Mouse (Mus musculus) embryonic facial prominence, embryonic 15.5 days (tissue): ENCODE data around the gene Map3k3. TPM values are rescaled to one million over a fixed set of nuclear protein-coding genes. Genes with fewer than 3 reads are reported as not detected.
"Not testable (repeated sequence)": the region's sequence is repeated elsewhere in the genome, so short reads cannot be mapped to it uniquely, and the experiment has no call there.

Experiments used
- ATAC-seq: fragments of 200-750 bp; cut with Nextera tagmentation; 2 replicates; pipeline ENCODE4 v1.8.0; 2017; ENCODE audit warnings: low read depth, moderate TSS enrichment; ENCODE audit not compliant: insufficient number of reproducible peaks, low FRiP score, low TSS enrichment
- H3K27ac ChIP-seq: fragments of 300-500 bp; sonication (generic); replicated peaks from 2 replicates; pipeline ENCODE4 v1.5.1; 2015; ENCODE audit warnings: mild to moderate bottlenecking, inconsistent platforms
- H3K27me3 ChIP-seq: fragments of 300-500 bp; sonication (generic); 2 replicates; pipeline ENCODE4 v1.6.1; 2015; ENCODE audit warnings: inconsistent platforms
- H3K36me3 ChIP-seq: fragments of 300-500 bp; sonication (generic); 2 replicates; pipeline ENCODE4 v1.6.1; 2015; ENCODE audit warnings: mild to moderate bottlenecking, inconsistent platforms
- H3K4me1 ChIP-seq: fragments of 300-500 bp; sonication (generic); 2 replicates; pipeline ENCODE4 v1.6.1; 2015; ENCODE audit warnings: inconsistent platforms
- H3K4me2 ChIP-seq: fragments of 300-500 bp; sonication (generic); replicated peaks from 2 replicates; pipeline ENCODE4 v1.6.1; 2015; ENCODE audit warnings: mild to moderate bottlenecking, inconsistent platforms
- H3K4me3 ChIP-seq: fragments of 300-500 bp; sonication (generic); replicated peaks from 2 replicates; pipeline ENCODE4 v1.5.1; 2015; ENCODE audit warnings: mild to moderate bottlenecking, inconsistent platforms
- H3K9ac ChIP-seq: fragments of 300-500 bp; sonication (generic); 2 replicates; pipeline ENCODE4 v1.6.1; 2015; ENCODE audit warnings: inconsistent platforms
- H3K9me3 ChIP-seq: fragments of 300-500 bp; sonication (generic); replicated peaks from 2 replicates; pipeline ENCODE4 v1.6.1; 2016; ENCODE audit warnings: inconsistent platforms
- WGBS: fragments of 180-500 bp; shearing (Covaris S2); methylation state at CpG from one replicate; pipeline ENCODE4 v1.1.7; 2015; 5-methylcytosine and 5-hydroxymethylcytosine counted together
- polyA plus RNA-seq: library from polyadenylated mRNA; unstranded; fragments of >200 nt; fragmentation: Nextera tagmentation; extraction: Ambion mirVana; gene quantifications from 2 replicates; pipeline ENCODE4 v1.2.1, GENCODE M21; 2015

The Map3k3 gene
- polyA plus RNA-seq, 1 experiment from 2014 or later: 27.5 TPM

DNA sequence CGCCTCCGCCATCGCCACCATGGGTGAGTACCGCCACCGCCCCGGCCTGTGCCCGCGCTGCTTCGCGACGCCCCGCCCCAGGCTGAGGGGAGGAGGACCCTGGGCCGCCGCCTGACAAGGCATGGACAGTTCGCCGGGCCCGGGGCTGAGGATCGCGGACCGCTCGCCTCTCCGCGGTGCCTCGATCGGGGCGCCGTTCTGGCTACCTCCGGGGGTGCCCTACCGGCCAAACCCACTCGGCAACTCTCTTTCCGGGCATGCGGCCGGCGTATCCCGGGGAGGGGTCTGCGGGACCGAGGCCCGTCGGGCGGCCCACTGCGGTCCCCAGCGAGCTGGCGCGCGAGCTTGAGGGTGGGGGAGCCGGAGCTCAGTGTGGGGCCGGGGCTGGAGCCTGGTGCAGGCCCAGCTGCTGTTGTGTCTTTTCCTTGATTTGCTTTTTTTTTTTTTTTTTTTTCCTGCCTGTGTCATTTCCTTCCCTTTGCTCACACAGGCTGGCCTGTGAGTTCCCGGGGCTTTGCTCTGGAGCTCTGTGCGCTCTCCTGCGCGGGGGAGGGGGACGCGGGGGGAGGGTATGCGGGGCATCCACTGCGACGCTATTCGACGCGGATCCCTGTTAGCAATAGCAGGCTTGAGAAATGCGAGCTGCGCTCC is 623 bp downstream of the Map3k3 start:
- H3K9ac ChIP-seq: peak overlapping the region; percentile 94
- WGBS: under 1% methylated on average over 61 of the region's 61 CpGs
- H3K36me3 ChIP-seq: no peaks in the 10 kb centered on the region
- ATAC-seq: peak; percentile 67
- H3K4me3 ChIP-seq: peak overlapping the region; percentile 98
- H3K4me2 ChIP-seq: peak overlapping the region; percentile 54
- H3K27me3 ChIP-seq: no peaks in the 10 kb centered on the region
- peaks cover 12% of the 10 kb centered on the region for H3K4me1 ChIP-seq
- H3K9me3 ChIP-seq: no peaks in the 10 kb centered on the region
- peak overlapping the region; percentile 99 for H3K27ac ChIP-seq

DNA sequence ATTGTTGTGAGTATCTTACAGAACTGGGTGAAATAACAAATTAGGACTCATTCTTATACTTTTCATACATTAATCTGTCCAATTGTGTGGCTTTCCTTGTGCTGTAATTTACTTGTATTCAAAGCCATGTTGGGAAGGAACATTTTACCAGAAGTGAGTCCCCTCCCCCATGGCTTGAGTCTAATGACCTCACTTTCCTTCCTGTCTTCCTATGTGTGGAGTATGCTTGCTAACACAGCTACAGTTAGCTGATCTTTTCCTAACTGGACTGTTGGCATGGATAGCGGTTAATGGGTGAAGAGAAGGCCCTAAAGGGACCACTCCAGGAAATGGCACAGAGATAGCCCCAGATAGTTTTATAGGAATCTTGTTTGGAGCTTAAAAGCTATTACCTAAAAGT is 13.8 kb downstream of the Map3k3 start:
- no peak for ATAC-seq
- no peak overlapping the region for H3K4me3 ChIP-seq
- no peak overlapping the region for H3K4me2 ChIP-seq
- no peaks in the 10 kb centered on the region for H3K4me1 ChIP-seq
- H3K9ac ChIP-seq: no peak overlapping the region
- WGBS: 88% methylated on average over 1 of the region's 1 CpGs
- no peaks in the 10 kb centered on the region for H3K27me3 ChIP-seq
- no peaks in the 10 kb centered on the region for H3K9me3 ChIP-seq
- H3K36me3 ChIP-seq: no peaks in the 10 kb centered on the region
- no peak overlapping the region for H3K27ac ChIP-seq

DNA sequence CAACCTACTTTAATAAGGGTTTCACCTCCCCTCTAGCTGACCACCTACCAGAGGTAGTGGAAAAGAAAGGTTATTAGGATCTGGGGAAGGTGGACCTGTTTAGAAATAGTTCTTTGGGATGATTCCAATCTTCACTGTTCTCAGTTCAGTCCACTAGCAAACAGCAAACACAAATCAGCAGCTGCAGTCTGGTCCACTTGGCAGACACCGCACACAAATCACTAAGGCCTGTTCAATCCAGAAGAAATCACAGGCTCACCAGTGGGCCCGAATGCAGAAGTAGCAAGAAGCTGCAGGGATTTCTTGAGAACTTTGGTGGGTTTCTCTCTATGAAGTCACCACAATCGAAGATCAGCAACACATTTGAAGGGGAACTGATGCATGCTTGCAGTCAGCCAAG is 18.5 kb downstream of the Map3k3 start:
- no peak overlapping the region for H3K27ac ChIP-seq
- no peaks in the 10 kb centered on the region for H3K27me3 ChIP-seq
- no peaks in the 10 kb centered on the region for H3K4me1 ChIP-seq
- ATAC-seq: no peak
- H3K9ac ChIP-seq: no peak overlapping the region
- 73% methylated on average over 3 of the region's 3 CpGs for WGBS
- H3K4me2 ChIP-seq: no peak overlapping the region
- no peaks in the 10 kb centered on the region for H3K9me3 ChIP-seq
- H3K36me3 ChIP-seq: no peaks in the 10 kb centered on the region
- H3K4me3 ChIP-seq: no peak overlapping the region

DNA sequence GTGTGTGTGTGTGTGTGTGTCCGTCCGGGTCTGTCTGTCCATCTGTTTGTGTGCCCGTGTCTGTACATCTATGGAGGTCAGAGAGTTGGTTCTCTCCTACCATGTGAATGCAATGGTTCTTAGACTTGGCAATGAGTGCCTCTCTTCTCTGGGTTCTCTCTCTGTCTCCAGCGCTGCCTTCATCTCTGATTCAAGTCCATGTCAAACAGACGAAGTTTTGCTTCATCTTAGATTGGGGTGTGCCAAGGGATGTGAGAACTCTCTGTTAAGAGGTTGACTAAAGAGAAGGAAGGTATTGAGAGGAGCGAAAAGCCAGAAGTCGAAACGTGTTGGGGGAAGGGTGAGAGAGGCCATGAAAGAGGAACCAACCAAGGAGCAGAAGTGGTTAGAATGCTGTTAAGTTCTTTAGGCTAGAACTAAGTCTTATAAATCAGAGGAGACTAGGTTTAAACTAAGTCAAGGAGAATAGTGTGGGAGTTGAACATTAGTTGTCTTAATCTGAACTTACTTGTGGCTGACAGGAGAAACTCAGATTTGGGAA is 21.7 kb downstream of the Map3k3 start:
- no peak for ATAC-seq
- Histone ChIP-seq H3K27ac (no peak overlapping the region), H3K9ac (no peak overlapping the region), H3K36me3 (0 out of 2 replicates have a peak, but pooled peaks cover 9% of the 10 kb centered on the region), H3K9me3 (no peaks in the 10 kb centered on the region), H3K4me2 (no peak overlapping the region), H3K4me3 (no peak overlapping the region), H3K27me3 (no peaks in the 10 kb centered on the region), H3K4me1 (no peaks in the 10 kb centered on the region)
- WGBS: 81% methylated on average over 8 of the region's 8 CpGs

DNA sequence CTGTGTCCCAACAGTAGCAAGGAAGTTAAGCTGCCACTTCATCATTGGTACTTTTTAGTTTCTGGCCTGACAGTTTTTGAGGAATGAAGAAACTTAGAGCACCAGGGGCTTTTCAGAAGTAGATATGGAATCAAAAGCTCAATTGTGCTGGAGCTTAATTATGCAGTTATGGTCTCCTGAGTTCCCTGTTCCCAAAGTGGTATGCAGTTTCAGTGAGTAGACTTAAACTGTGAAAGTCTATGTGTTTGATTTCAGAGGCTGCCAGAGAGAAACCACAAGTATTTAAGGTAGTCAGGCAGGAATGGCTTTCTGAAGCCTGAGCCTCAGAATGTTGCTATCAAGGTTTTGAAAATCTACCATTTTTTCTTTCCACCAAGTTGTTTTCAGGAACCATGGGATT is 27.3 kb downstream of the Map3k3 start:
- no peak overlapping the region for H3K4me3 ChIP-seq
- no peaks in the 10 kb centered on the region for H3K9me3 ChIP-seq
- peak overlapping the region; percentile 35; the same call in 1 of the 2 replicates for H3K27ac ChIP-seq
- no peaks in the 10 kb centered on the region for H3K27me3 ChIP-seq
- no peak for ATAC-seq
- no peak overlapping the region for H3K4me2 ChIP-seq
- no peak overlapping the region for H3K9ac ChIP-seq
- H3K36me3 ChIP-seq: peaks cover 43% of the 10 kb centered on the region
- no peaks in the 10 kb centered on the region for H3K4me1 ChIP-seq

DNA sequence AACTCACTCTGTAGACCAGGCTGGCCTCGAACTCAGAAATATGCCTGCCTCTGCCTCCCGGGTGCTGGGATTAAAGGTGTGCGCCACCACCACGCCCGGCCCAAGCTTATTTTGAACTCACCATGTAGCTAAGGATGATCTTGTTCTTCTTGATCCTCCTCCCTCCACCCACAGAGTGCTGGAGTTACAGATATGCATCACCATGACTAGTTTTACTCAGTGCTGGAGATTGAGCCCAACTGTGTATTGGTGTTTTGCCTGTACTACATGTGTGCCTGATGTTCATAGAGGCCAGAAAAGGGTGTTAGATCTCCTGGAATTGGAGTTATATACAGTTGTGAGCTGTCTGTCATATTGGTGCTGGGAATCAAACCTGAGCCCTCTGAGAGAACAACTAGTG is 37.8 kb downstream of the Map3k3 start:
- 96% methylated on average over 5 of the region's 5 CpGs for WGBS
- no peak for ATAC-seq

DNA sequence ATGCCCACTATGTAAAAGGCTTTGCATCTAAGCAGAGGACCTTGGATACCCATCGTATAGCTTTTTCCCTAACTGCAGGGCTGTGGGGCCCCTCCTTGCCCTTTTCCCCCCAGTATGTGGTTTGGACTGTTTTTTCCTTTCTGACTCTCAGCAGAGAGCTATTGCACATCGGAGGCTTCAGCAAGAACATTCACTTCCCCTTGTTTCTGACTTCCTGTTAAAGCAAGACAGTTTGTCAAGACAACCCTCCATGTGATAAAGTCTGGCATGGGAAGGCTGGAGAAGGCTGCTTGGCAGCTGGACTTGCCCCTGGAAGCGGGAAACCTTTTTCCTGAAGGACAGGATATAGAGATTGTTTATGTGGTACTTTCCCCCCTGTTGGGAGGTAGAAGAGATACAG is 38.3 kb downstream of the Map3k3 start:
- Histone ChIP-seq H3K27me3 (no peaks in the 10 kb centered on the region), H3K4me2 (no peak overlapping the region), H3K4me1 (no peaks in the 10 kb centered on the region), H3K9ac (no peak overlapping the region), H3K4me3 (no peak overlapping the region), H3K9me3 (no peaks in the 10 kb centered on the region), H3K36me3 (peaks cover 64% of the 10 kb centered on the region), H3K27ac (no peak overlapping the region)
- WGBS: 84% methylated on average over 3 of the region's 3 CpGs
- ATAC-seq: no peak

More for the DNA sequence above, 37.8 kb downstream of the Map3k3 start:
- peaks cover 66% of the 10 kb centered on the region for H3K36me3 ChIP-seq
- H3K27ac ChIP-seq: no peak overlapping the region
- H3K27me3 ChIP-seq: no peaks in the 10 kb centered on the region
- H3K9ac ChIP-seq: no peak overlapping the region
- no peaks in the 10 kb centered on the region for H3K9me3 ChIP-seq
- no peak overlapping the region for H3K4me3 ChIP-seq
- H3K4me1 ChIP-seq: no peaks in the 10 kb centered on the region
- no peak overlapping the region for H3K4me2 ChIP-seq

DNA sequence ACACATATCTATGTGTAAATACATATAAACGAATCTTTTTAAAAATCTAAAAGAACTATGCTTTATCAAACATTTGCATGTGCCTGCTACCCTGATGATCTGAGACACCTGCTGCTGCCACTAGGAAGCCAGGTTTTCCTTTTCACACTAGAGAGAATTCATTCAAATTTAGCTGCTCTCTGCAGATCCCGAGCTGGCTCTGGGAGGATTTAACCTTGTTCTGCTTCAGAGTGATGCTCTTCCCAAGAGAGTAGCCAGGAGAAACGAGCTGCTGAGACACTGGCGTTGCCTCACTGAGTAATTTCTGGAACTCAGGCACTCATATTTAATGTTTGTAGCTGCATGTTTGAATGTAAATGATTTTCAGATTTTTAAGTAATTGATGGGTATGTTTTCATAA is 40.4 kb downstream of the Map3k3 start:
- ATAC-seq: no peak
- Histone ChIP-seq H3K9me3 (no peaks in the 10 kb centered on the region), H3K27me3 (no peaks in the 10 kb centered on the region), H3K4me2 (no peak overlapping the region), H3K9ac (no peak overlapping the region), H3K27ac (no peak overlapping the region), H3K4me1 (no peaks in the 10 kb centered on the region), H3K4me3 (no peak overlapping the region), H3K36me3 (peaks cover 62% of the 10 kb centered on the region)
- WGBS: 71% methylated on average over 4 of the region's 4 CpGs

DNA sequence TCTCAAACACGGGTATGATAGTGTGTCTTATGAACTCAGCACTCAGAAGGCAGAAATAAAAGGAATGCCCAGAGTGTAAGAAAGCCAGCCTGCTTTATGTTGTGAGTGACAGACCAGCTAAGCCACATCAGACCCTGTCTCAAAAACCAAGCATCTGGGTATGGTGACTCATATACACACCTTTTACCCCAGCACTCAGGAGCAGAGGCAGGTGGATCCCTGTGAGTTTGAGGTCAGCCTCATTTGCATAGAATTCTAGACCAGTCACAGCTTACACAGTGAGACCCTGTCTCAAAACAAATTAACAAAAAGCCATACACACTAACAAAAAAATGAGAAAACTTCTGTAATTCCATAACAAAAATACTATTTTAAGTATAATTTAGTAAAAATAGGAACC is 41.4 kb downstream of the Map3k3 start:
- Histone ChIP-seq H3K4me2 (no peak overlapping the region), H3K9ac (no peak overlapping the region), H3K4me1 (no peaks in the 10 kb centered on the region), H3K4me3 (no peak overlapping the region), H3K27me3 (no peaks in the 10 kb centered on the region), H3K27ac (no peak overlapping the region), H3K36me3 (peaks cover 67% of the 10 kb centered on the region), H3K9me3 (no peaks in the 10 kb centered on the region)
- WGBS: 80% methylated on average over 1 of the region's 1 CpGs
- no peak for ATAC-seq

DNA sequence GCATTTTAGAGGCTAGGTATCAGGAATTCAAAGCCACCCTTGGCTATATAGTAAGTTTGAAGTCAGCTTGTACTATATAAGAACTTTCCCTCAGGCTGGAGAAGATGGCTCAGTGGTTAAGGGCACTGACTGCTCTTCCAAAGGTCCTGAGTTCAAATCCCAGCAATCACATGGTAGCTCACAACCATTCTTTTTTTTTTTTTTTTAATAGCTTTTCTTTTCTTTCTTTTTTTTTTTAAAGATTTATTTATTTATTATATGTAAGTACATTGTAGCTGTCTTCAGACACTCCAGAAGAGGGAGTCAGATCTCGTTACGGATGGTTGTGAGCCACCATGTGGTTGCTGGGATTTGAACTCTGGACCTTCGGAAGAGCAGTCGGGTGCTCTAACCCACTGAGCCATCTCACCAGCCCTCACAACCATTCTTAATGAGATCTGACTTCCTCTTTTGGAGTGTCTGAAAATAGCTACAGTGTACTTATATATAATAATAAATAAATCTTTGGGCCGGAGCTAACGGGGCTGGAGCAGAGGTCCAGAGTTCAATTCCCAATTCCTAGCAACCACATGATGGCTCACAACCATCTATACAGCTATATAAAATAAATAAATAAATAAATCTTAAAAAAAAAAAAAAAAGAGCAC is 42.4 kb downstream of the Map3k3 start:
- not testable (repeated sequence) for H3K9ac ChIP-seq, H3K4me1 ChIP-seq, H3K27ac ChIP-seq, H3K4me3 ChIP-seq, H3K9me3 ChIP-seq, H3K4me2 ChIP-seq, H3K27me3 ChIP-seq, ATAC-seq
- WGBS: 97% methylated on average over 5 of the region's 6 CpGs
- H3K36me3 ChIP-seq: peaks cover 58% of the 10 kb centered on the region

DNA sequence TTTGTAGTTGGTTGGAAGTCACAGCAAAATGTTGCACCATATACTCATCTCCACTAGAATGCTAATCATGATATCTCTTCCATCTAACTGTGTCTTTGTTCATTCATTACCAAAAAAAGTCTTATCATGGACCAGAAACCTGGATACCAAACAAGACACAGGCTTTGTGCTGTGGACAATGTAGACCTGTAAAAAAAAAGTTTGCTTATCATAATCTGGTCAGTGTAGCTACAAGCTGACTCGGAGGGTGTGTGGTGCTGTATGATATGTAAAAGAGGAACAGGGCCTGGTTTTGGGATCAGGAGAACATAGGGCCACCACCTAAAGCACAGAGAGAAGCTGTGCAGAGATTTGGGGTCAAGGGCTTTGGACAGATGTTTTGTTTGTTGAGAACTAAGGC is 45.1 kb downstream of the Map3k3 start:
- no peak overlapping the region for H3K4me2 ChIP-seq

DNA sequence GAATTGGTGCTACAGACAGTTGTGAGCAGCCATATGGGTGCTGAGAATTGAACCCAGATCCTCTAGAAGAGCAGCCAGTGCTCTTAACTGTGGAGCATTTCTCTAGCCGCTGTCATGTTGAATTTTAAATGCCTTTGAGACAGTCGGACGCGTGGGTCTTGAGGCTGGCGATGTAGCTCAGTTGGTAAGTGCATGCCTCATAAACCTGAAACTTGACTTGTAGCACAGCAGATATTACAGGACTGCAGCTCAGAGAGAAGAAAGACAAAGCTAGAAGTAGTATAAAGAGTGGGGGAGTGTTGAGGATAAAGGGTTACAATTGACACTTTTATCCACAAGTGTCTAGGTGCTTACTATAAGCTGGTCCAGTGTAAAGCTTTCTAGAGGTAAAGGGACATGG is 48.1 kb downstream of the Map3k3 start:
- Histone ChIP-seq H3K36me3 (peaks cover 51% of the 10 kb centered on the region), H3K27me3 (no peaks in the 10 kb centered on the region), H3K4me2 (no peak overlapping the region), H3K4me1 (no peaks in the 10 kb centered on the region; the same call in 1 of the 2 replicates), H3K9me3 (no peaks in the 10 kb centered on the region), H3K9ac (no peak overlapping the region), H3K27ac (no peak overlapping the region), H3K4me3 (no peak overlapping the region)
- 89% methylated on average over 5 of the region's 5 CpGs for WGBS
- no peak for ATAC-seq

More for the DNA sequence above, 45.1 kb downstream of the Map3k3 start:
- H3K9ac ChIP-seq: no peak overlapping the region
- WGBS: 89% methylated on average over 1 of the region's 1 CpGs
- no peaks in the 10 kb centered on the region for H3K9me3 ChIP-seq
- H3K4me3 ChIP-seq: no peak overlapping the region
- ATAC-seq: no peak
- H3K4me1 ChIP-seq: no peaks in the 10 kb centered on the region
- no peaks in the 10 kb centered on the region for H3K27me3 ChIP-seq
- H3K36me3 ChIP-seq: peaks cover 43% of the 10 kb centered on the region
- H3K27ac ChIP-seq: no peak overlapping the region
